Mouse (Mus musculus): ENCODE results near the gene Synj1. TPM values are rescaled to one million over a fixed set of nuclear protein-coding genes. Genes with fewer than 3 reads are reported as not detected.

Gene Synj1
- polyA plus RNA-seq, 1 experiment from 2014 or later = 28.9 TPM

GRCm38 (mm10) chr16:90934687-90935328 is 76.3 kb downstream of the Synj1 start, which contains the start of gene Cfap298:
Gene Cfap298, minus strand, starts transcription at chr16:90935114.
- Histone ChIP-seq H3K9me3 (ENCODE audit: control insufficient read depth, low read length) (no peaks in the 10 kb centered on the region), H3K27me3 (ENCODE audit: control insufficient read depth, insufficient read depth, low read length) (no peaks in the 10 kb centered on the region), H3K27ac (ENCODE audit: low read depth, low read length) (peak within 1 kb of the TSS; percentile 63), H3K4me1 (ENCODE audit: control insufficient read depth, insufficient read depth, low read length) (no peaks in the 10 kb centered on the region; the same call in 1 of the 2 replicates), H3K9ac (ENCODE audit: low read length) (peak within 1 kb of the TSS; percentile 84), H3K4me3 (ENCODE audit: low read depth, low read length) (peak within 1 kb of the TSS; percentile 78), H3K36me3 (ENCODE audit: control insufficient read depth, insufficient read depth, low read length) (no peaks in the 10 kb centered on the region), H3K4me2 (ENCODE audit: low read depth) (peak within 1 kb of the TSS; percentile 67)
- DNase-seq (ENCODE audit: low spot score) = peak; percentile 96
- ATAC-seq (ENCODE audit: insufficient read depth, low FRiP score, low TSS enrichment) = peak; percentile 97
- WGBS = under 1% methylated on average over 56 of the region's 56 CpGs

GRCm38 (mm10) chr16:90934193-90934686 is 76.9 kb downstream of the Synj1 start:
- ATAC-seq (ENCODE audit: insufficient read depth, low FRiP score, low TSS enrichment) (peak; percentile 66), DNase-seq (ENCODE audit: low spot score) (peak; percentile 67)
- Histone ChIP-seq H3K4me2 (ENCODE audit: low read depth) (peak overlapping the region; percentile 67), H3K9ac (ENCODE audit: low read length) (peak overlapping the region; percentile 84), H3K36me3 (ENCODE audit: control insufficient read depth, insufficient read depth, low read length) (no peaks in the 10 kb centered on the region), H3K4me3 (ENCODE audit: low read depth, low read length) (peak overlapping the region; percentile 78), H3K27me3 (ENCODE audit: control insufficient read depth, insufficient read depth, low read length) (no peaks in the 10 kb centered on the region), H3K9me3 (ENCODE audit: control insufficient read depth, low read length) (no peaks in the 10 kb centered on the region), H3K27ac (ENCODE audit: low read depth, low read length) (peak overlapping the region; percentile 63), H3K4me1 (ENCODE audit: control insufficient read depth, insufficient read depth, low read length) (no peaks in the 10 kb centered on the region; the same call in 1 of the 2 replicates)
- WGBS = under 1% methylated on average over 38 of the region's 38 CpGs

- no peak for DNase-seq (ENCODE audit: low spot score)
- WGBS = 26% methylated on average over 13 of the region's 13 CpGs
Observed at GRCm38 (mm10) chr16:90933534-90934176, 77.5 kb downstream of the Synj1 start.

GRCm38 (mm10) chr16:90927446-90927845 is 83.7 kb downstream of the Synj1 start:
- 90% methylated on average over 4 of the region's 4 CpGs for WGBS
- Histone ChIP-seq H3K27me3 (ENCODE audit: control insufficient read depth, insufficient read depth, low read length) (no peaks in the 10 kb centered on the region), H3K27ac (ENCODE audit: low read depth, low read length) (no peak overlapping the region), H3K36me3 (ENCODE audit: control insufficient read depth, insufficient read depth, low read length) (peaks cover 2% of the 10 kb centered on the region; the same call in 1 of the 2 replicates), H3K4me1 (ENCODE audit: control insufficient read depth, insufficient read depth, low read length) (no peaks in the 10 kb centered on the region), H3K4me2 (ENCODE audit: low read depth) (no peak overlapping the region), H3K4me3 (ENCODE audit: low read depth, low read length) (no peak overlapping the region), H3K9me3 (ENCODE audit: control insufficient read depth, low read length) (no peaks in the 10 kb centered on the region), H3K9ac (ENCODE audit: low read length) (no peak overlapping the region)
- no peak for DNase-seq (ENCODE audit: low spot score)
- no peak for ATAC-seq (ENCODE audit: insufficient read depth, low FRiP score, low TSS enrichment)

More at GRCm38 (mm10) chr16:90933534-90934176, 77.5 kb downstream of the Synj1 start:
- no peaks in the 10 kb centered on the region for H3K9me3 ChIP-seq (ENCODE audit: control insufficient read depth, low read length)
- peak overlapping the region; percentile 84 for H3K9ac ChIP-seq (ENCODE audit: low read length)
- H3K4me1 ChIP-seq (ENCODE audit: control insufficient read depth, insufficient read depth, low read length) = no peaks in the 10 kb centered on the region; the same call in 1 of the 2 replicates
- no peaks in the 10 kb centered on the region for H3K36me3 ChIP-seq (ENCODE audit: control insufficient read depth, insufficient read depth, low read length)
- H3K4me3 ChIP-seq (ENCODE audit: low read depth, low read length) = peak overlapping the region; percentile 78
- no peak for ATAC-seq (ENCODE audit: insufficient read depth, low FRiP score, low TSS enrichment)
- peak overlapping the region; percentile 67 for H3K4me2 ChIP-seq (ENCODE audit: low read depth)
- H3K27me3 ChIP-seq (ENCODE audit: control insufficient read depth, insufficient read depth, low read length) = no peaks in the 10 kb centered on the region
- no peak overlapping the region; the same call in 1 of the 2 replicates for H3K27ac ChIP-seq (ENCODE audit: low read depth, low read length)

GRCm38 (mm10) chr16:90925461-90925860 is 85.6 kb downstream of the Synj1 start:
- no peak overlapping the region for H3K9ac ChIP-seq (ENCODE audit: low read length)
- no peaks in the 10 kb centered on the region for H3K4me1 ChIP-seq (ENCODE audit: control insufficient read depth, insufficient read depth, low read length)
- peaks cover 2% of the 10 kb centered on the region; the same call in 1 of the 2 replicates for H3K36me3 ChIP-seq (ENCODE audit: control insufficient read depth, insufficient read depth, low read length)
- peak; percentile 71 for DNase-seq (ENCODE audit: low spot score)
- H3K9me3 ChIP-seq (ENCODE audit: control insufficient read depth, low read length) = no peaks in the 10 kb centered on the region
- 28% methylated on average over 5 of the region's 5 CpGs for WGBS
- no peak for ATAC-seq (ENCODE audit: insufficient read depth, low FRiP score, low TSS enrichment)
- no peak overlapping the region for H3K4me2 ChIP-seq (ENCODE audit: low read depth)
- no peak overlapping the region for H3K4me3 ChIP-seq (ENCODE audit: low read depth, low read length)
- H3K27me3 ChIP-seq (ENCODE audit: control insufficient read depth, insufficient read depth, low read length) = no peaks in the 10 kb centered on the region
- no peak overlapping the region for H3K27ac ChIP-seq (ENCODE audit: low read depth, low read length)

GRCm38 (mm10) chr16:90924606-90925370 is 86.3 kb downstream of the Synj1 start:
- WGBS = 90% methylated on average over 13 of the region's 13 CpGs
- Histone ChIP-seq H3K4me1 (ENCODE audit: control insufficient read depth, insufficient read depth, low read length) (no peaks in the 10 kb centered on the region), H3K36me3 (ENCODE audit: control insufficient read depth, insufficient read depth, low read length) (peaks cover 2% of the 10 kb centered on the region; the same call in 1 of the 2 replicates), H3K4me2 (ENCODE audit: low read depth) (no peak overlapping the region), H3K27ac (ENCODE audit: low read depth, low read length) (no peak overlapping the region), H3K4me3 (ENCODE audit: low read depth, low read length) (no peak overlapping the region), H3K9ac (ENCODE audit: low read length) (no peak overlapping the region), H3K9me3 (ENCODE audit: control insufficient read depth, low read length) (no peaks in the 10 kb centered on the region), H3K27me3 (ENCODE audit: control insufficient read depth, insufficient read depth, low read length) (no peaks in the 10 kb centered on the region)
- ATAC-seq (ENCODE audit: insufficient read depth, low FRiP score, low TSS enrichment) = no peak
- DNase-seq (ENCODE audit: low spot score) = no peak

- Histone ChIP-seq H3K9ac (ENCODE audit: low read length) (no peak overlapping the region), H3K4me3 (ENCODE audit: low read depth, low read length) (no peak overlapping the region), H3K27me3 (ENCODE audit: control insufficient read depth, insufficient read depth, low read length) (no peaks in the 10 kb centered on the region), H3K36me3 (ENCODE audit: control insufficient read depth, insufficient read depth, low read length) (peaks cover 2% of the 10 kb centered on the region; the same call in 1 of the 2 replicates), H3K4me1 (ENCODE audit: control insufficient read depth, insufficient read depth, low read length) (no peaks in the 10 kb centered on the region), H3K4me2 (ENCODE audit: low read depth) (no peak overlapping the region), H3K27ac (ENCODE audit: low read depth, low read length) (no peak overlapping the region), H3K9me3 (ENCODE audit: control insufficient read depth, low read length) (no peaks in the 10 kb centered on the region)
- WGBS = 59% methylated on average over 10 of the region's 10 CpGs
- ATAC-seq (ENCODE audit: insufficient read depth, low FRiP score, low TSS enrichment) (no peak), DNase-seq (ENCODE audit: low spot score) (peak; percentile 29)
Observed at GRCm38 (mm10) chr16:90921471-90922159, 89.5 kb downstream of the Synj1 start.

- no peak for DNase-seq (ENCODE audit: low spot score)
- Histone ChIP-seq H3K9ac (ENCODE audit: low read length) (no peak overlapping the region), H3K4me2 (ENCODE audit: low read depth) (no peak overlapping the region), H3K36me3 (ENCODE audit: control insufficient read depth, insufficient read depth, low read length) (no peaks in the 10 kb centered on the region), H3K27ac (ENCODE audit: low read depth, low read length) (no peak overlapping the region), H3K27me3 (ENCODE audit: control insufficient read depth, insufficient read depth, low read length) (no peaks in the 10 kb centered on the region), H3K9me3 (ENCODE audit: control insufficient read depth, low read length) (no peaks in the 10 kb centered on the region), H3K4me3 (ENCODE audit: low read depth, low read length) (no peak overlapping the region), H3K4me1 (ENCODE audit: control insufficient read depth, insufficient read depth, low read length) (no peaks in the 10 kb centered on the region)
- WGBS = 80% methylated on average over 8 of the region's 8 CpGs
- ATAC-seq (ENCODE audit: insufficient read depth, low FRiP score, low TSS enrichment) = no peak
Observed at GRCm38 (mm10) chr16:90917156-90917555, 94.0 kb downstream of the Synj1 start.

Data from neural tube, embryonic 11.5 days (tissue).